Mouse (Mus musculus) frontal cortex, adult (tissue): Measurements from ENCODE around the gene Zfp74.
"Not testable (repeated sequence)": the region's sequence is repeated elsewhere in the genome, so short reads cannot be mapped to it uniquely, and the experiment has no call there.

ENCODE experiments used
- ATAC-seq: cut with Nextera tagmentation; 2 replicates; pipeline ENCODE4 v1.9.2; 2017; ENCODE audit warnings: mild to moderate bottlenecking, moderate library complexity, mixed read lengths; ENCODE audit not compliant: low TSS enrichment

Gene Zfp74

GRCm38 (mm10) chr7:29953513-29954401 is at the start of gene Zfp74:
Gene Zfp74 (minus strand): TSS chr7:29954089.
- ATAC-seq, result peak; percentile 86

DNA sequence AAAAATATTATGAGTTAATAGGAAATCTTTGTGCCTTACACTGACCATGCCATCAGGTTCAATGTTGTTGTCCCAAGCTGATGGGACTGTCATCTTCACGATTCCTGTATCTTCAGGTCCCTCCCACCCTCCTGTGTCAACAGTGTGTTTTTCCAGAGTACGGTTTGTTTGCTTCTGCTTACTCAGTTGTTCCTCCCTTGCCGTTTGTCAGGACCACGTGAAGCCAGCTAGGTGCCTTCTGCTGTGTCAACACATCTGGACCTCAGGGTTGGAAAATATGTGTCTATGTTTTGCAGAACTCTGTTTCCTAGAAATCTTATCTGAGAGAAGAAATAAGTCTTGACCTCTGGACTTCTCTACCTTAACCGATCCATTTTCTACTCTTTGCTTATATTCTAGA is 46.7 kb upstream of the Zfp74 start:
- no peak for ATAC-seq

DNA sequence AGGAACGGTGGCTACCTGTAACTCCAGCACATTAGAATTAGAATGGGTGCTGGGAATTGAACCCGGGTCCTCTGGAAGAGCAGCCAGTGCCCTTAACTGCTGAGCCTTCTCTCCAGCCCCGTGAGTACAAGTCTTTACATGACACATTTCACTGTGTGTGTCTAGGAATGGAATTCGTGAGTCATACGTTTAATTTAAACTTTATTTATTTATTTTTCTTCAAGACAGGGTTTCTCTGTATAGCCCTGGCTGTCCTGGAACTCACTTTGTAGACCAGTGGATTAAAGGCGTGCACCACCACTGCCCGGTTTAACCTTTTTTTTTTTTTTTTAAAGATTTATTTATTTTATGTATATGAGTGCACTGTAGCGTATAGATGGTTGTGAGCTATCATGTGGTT is 41.2 kb upstream of the Zfp74 start:
- no peak for ATAC-seq

DNA sequence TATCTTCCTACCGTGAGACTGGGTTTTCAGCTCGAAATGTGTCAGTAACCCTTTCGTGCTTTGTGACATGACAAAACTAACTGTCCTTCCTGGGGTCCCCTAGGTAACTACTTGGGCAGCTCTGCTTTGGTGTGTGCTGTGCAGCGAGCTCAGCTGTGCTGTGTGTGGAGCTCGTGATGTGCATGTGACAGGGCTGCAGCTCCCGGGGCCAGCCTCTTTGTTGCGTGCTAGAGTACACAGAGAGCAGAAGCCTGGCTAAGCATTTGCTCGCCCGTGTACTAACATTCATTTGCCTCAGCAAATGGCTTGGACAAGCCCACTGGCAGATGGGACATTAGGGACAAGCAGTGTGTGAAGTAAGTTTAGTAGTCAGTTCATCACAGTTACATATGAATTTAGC is 39.5 kb upstream of the Zfp74 start:
- peak; percentile 27; the same call in 1 of the 2 replicates for ATAC-seq

GRCm38 (mm10) chr7:29992698-29993097 is 38.8 kb upstream of the Zfp74 start:
- ATAC-seq, result no peak

- ATAC-seq, result no peak
These were observed 35.1 kb upstream of the Zfp74 start for GRCm38 (mm10) chr7:29989031-29989430.

DNA sequence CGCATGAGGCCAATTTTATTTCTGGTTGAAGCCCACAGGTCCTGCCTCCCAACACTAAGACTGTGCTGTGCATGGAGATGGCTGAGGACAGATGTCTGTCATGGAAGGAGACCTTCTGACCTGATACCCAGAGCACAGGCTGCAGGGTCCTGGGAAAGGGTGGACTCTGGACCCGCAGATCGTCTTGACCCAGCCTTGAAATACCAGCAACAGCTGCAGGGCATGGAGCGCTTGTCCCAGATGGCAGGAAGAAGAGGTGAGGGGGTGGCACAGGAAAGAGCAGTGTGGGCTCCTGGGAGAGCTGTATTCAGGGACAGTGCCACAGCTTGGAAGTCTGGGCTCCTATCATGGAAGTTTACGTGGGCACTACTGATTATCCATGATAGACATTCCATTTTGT is 33.7 kb upstream of the Zfp74 start:
- ATAC-seq, result no peak

DNA sequence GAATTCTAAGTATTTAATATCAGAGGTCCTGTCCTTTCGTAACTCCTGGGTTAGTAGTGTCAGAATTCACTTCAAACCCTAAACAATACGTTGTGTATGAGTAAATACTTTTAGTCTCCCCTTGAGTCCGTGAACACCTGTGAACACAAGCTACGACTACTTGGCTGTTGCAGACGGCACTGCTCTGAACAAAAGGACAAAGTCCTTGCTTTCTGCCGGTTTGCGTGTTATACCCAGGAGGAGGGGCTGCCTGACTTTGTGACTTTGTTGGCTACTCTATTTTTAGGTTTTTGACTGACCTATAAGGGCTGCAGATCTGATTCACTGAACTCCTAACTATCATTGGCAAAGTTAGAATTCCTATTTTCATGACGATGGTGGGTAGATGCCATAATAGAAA is 32.2 kb upstream of the Zfp74 start:
- ATAC-seq, result no peak

GRCm38 (mm10) chr7:29983690-29984380 is 29.9 kb upstream of the Zfp74 start, which contains the start of gene Zfp568:
Gene Zfp568 (plus strand): TSS chr7:29983955.
- peak; percentile 96 for ATAC-seq

GRCm38 (mm10) chr7:29983340-29983689 is 29.4 kb upstream of the Zfp74 start:
- peak; percentile 14; the same call in 1 of the 2 replicates for ATAC-seq

DNA sequence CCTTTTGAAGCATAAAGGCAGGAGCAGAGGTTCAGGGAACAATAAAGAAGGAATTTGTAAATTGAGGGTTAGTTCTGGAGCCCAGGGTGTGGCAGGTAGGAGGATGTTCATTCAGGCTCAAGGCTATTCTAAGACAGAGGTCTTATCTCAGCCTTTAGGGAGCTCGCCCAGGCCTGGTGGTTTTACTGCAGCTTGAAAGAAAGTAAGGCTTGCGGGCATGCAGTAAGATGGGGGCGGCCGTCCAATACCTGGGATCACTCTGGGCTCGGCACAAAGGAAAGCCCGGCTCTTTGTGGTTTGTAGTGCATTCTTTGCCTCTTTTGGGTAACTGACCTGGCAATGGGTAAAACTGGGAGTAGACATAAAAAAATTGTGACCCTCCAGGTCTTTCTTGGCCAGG is 29.0 kb upstream of the Zfp74 start:
- no peak for ATAC-seq

DNA sequence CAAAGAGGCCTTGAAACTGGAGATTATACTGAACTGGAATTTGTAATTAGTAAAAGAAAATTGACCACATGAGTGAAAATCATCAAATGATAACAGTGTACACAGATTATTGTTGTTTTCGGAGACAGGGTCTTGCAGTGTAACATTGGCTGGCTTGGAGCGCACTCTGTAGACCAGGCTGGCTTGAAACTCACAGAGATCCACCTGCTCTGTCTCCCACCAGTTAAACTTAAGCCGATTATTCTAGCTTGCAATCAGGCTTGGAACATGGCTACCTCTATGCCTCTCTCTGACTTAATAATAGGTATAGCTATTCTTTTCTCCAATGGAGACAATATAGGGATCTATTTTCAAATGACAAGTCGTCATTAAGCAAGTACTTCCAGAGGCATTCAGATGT is 28.5 kb upstream of the Zfp74 start:
- ATAC-seq, result no peak

DNA sequence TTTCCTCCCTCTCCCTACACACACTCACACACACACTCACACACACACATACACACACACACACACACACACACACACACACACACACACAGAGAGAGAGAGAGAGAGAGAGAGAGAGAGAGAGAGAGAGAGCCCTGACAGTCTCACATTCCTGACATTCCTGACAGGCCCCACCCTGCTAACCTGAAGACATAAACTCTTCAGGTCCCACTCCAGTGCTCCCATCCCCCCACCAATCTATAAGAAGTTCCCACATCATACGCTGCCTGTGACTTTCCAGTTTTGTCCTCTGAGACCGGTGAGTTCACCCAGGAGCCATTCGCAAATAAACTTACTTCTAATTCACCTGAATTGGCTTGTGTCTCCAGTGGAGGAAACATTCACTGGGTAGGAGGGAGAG is 28.0 kb upstream of the Zfp74 start:
- ATAC-seq, result no peak

DNA sequence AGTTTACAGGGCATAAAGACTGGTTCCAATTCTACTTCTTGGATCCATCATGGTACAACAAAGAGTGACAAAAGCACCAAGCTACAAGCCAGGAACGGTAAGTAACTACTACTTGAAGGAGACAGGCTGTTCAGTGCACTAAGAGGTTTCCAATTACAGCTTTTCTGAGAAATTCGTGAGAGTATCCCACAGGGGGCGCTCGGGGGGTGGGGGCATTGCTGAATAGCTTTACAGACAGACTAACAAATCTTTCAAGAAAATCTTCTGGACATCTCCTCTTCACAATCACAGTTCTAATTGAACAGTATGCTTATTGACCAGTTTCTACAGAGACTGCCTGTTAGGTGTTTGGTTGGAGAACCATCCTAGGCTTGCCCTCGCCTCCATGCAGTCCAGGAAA is 27.6 kb upstream of the Zfp74 start:
- ATAC-seq, result no peak

- no peak for ATAC-seq
These were observed 26.9 kb upstream of the Zfp74 start for GRCm38 (mm10) chr7:29980761-29981160.

DNA sequence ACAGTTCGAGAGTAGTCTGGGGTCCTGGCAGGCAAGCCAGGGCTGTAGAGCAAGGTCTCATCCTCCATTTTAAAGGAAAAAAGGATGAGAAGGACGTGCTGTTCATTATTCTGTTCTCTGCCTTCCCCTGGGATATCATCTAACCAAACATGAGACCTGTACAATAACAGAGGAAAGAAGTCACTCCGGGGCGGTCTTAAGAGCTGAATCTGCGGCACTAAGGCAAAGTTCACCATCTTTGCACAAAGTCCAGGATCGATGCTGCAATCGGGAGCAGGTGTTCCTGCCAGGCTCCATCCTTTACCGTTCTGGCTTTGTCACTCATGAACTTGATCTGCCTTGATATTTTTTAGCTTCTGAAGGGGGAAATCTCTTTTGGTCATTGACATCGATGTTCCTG is 16.8 kb upstream of the Zfp74 start:
- ATAC-seq, result no peak

- ATAC-seq, result not testable (repeated sequence)
These were observed 11.4 kb upstream of the Zfp74 start for GRCm38 (mm10) chr7:29965115-29965810.

- ATAC-seq, result no peak
These were observed 5.1 kb upstream of the Zfp74 start for GRCm38 (mm10) chr7:29959004-29959403.

DNA sequence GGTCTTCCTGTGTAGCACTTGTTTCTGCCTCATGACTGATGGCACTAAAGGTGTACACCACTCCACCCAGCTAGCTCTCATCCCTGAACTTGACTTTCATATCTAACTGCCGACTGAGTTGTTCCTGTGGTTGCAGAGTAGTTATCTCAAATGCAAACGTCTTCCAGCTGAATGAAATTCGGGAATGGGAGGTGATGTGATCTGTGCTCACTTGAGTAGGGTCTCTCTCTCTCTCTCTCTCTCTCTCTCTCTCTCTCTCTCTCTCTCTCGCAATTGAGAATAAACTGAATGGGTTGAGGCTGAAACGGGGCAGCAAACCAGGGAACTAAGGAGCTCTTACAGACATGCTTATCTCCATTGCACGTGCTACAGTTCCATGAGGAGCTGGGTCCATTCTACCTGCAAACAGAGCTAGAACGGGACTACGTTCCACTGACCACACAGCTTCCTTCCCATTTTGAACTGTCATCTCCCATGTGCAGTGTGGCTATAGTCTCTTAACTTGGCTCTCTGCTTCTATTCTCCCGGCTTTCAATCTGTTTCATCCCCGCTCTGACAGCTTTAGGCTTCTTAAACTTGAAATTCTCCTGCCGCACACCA is 4.3 kb upstream of the Zfp74 start:
- no peak for ATAC-seq

DNA sequence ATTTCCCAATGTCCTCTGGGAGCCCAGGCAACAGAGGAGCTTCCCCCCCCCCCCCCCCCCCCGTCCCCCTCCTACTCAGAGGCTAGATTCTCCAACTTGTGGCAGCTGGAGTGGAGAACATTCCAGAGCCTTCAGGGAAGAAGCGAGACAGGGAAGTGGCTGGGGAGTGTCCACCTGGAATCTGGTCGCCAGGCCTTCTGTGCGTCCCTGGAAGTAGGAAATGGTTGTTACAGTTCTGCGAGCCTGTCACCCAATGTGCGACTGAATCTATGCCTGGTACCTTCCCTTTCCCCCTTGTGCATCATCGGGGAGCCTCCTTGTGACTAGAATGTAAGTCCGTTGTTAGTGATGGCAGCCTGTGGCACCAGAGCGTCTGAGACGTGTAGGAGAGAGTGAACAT is 2.4 kb upstream of the Zfp74 start:
- ATAC-seq, result 0 out of 2 replicates have a peak, but pooled peaks have one; percentile 22

DNA sequence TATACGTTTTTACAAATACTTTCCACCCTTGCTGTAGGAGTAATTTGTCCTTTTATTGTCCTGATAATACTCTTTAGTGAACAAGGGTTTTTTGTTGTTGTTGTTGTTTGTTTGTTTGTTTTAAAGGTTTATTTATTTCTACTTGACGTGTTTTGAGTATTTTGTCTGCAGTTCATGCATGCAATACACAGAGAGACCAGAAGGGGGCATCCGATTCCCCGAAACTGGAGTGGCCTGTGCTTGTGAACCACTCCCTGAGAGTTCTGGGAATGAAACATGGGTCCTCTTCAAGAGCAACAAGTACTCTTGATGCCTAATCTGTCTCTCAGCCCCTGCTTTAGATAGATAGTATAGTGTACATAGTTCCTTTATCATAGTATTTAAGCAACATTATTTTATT is 842 bp upstream of the Zfp74 start:
- no peak for ATAC-seq

- no peak for ATAC-seq
These were observed 803 bp downstream of the Zfp74 start for GRCm38 (mm10) chr7:29953086-29953485.
